Mouse (Mus musculus) limb, embryonic 15.5 days (tissue): Measurements from ENCODE around the gene Zcchc17. TPM values are rescaled to one million over a fixed set of nuclear protein-coding genes. Genes with fewer than 3 reads are reported as not detected.
A peak's percentile ranks its signal among the peaks of the same experiment; 100 is the strongest.

ENCODE experiments used
- ATAC-seq: fragments of 200-750 bp; cut with Nextera tagmentation; 2 replicates; pipeline ENCODE4 v1.8.0; 2017; ENCODE audit warnings: low read depth, moderate TSS enrichment; ENCODE audit not compliant: insufficient number of reproducible peaks, low FRiP score, low TSS enrichment
- H3K27ac ChIP-seq: fragments of 300-500 bp; sonication (generic); 2 replicates; pipeline ENCODE4 v1.5.1; 2015; ENCODE audit warnings: moderate library complexity, mild to moderate bottlenecking, inconsistent platforms
- H3K27me3 ChIP-seq: fragments of 300-500 bp; sonication (generic); 2 replicates; pipeline ENCODE4 v1.6.1; 2015; ENCODE audit warnings: inconsistent platforms
- H3K36me3 ChIP-seq: fragments of 300-500 bp; sonication (generic); 2 replicates; pipeline ENCODE4 v1.6.1; 2015; ENCODE audit warnings: inconsistent platforms
- H3K4me1 ChIP-seq: fragments of 300-500 bp; sonication (generic); 2 replicates; pipeline ENCODE4 v1.6.1; 2015; ENCODE audit warnings: inconsistent platforms
- H3K4me2 ChIP-seq: fragments of 300-500 bp; sonication (generic); 2 replicates; pipeline ENCODE4 v1.6.1; 2015; ENCODE audit warnings: mild to moderate bottlenecking, inconsistent platforms
- H3K4me3 ChIP-seq: fragments of 300-500 bp; sonication (generic); 2 replicates; pipeline ENCODE4 v1.5.1; 2015; ENCODE audit warnings: mild to moderate bottlenecking, inconsistent platforms
- H3K9ac ChIP-seq: fragments of 300-500 bp; sonication (generic); 2 replicates; pipeline ENCODE4 v1.6.1; 2015; ENCODE audit warnings: inconsistent platforms
- H3K9me3 ChIP-seq: fragments of 300-500 bp; sonication (generic); 2 replicates; pipeline ENCODE4 v1.6.1; 2016; ENCODE audit warnings: inconsistent platforms
- WGBS: fragments of 180-500 bp; shearing (Covaris S2); methylation state at CpG from one replicate; pipeline ENCODE4 v1.1.7; 2015; 5-methylcytosine and 5-hydroxymethylcytosine counted together
- polyA plus RNA-seq: library from polyadenylated mRNA; unstranded; fragments of >200 nt; fragmentation: Nextera tagmentation; extraction: Ambion mirVana; gene quantifications from 2 replicates; pipeline ENCODE4 v1.2.1, GENCODE M21; 2015

Gene Zcchc17
- polyA plus RNA-seq, 1 experiment from 2014 or later, result 74.8 TPM

GRCm38 (mm10) chr4:130316691-130317090 lies 43.1 kb downstream of the Zcchc17 start:
- H3K27me3 ChIP-seq, result no peaks in the 10 kb centered on the region
- 87% methylated on average over 10 of the region's 10 CpGs for WGBS
- ATAC-seq, result no peak
- H3K4me3 ChIP-seq, result no peak overlapping the region
- H3K9me3 ChIP-seq, result no peaks in the 10 kb centered on the region
- H3K4me1 ChIP-seq, result peaks cover 5% of the 10 kb centered on the region; the same call in 1 of the 2 replicates
- H3K27ac ChIP-seq, result no peak overlapping the region
- H3K9ac ChIP-seq, result no peak overlapping the region
- peaks cover 52% of the 10 kb centered on the region for H3K36me3 ChIP-seq
- H3K4me2 ChIP-seq, result no peak overlapping the region

DNA sequence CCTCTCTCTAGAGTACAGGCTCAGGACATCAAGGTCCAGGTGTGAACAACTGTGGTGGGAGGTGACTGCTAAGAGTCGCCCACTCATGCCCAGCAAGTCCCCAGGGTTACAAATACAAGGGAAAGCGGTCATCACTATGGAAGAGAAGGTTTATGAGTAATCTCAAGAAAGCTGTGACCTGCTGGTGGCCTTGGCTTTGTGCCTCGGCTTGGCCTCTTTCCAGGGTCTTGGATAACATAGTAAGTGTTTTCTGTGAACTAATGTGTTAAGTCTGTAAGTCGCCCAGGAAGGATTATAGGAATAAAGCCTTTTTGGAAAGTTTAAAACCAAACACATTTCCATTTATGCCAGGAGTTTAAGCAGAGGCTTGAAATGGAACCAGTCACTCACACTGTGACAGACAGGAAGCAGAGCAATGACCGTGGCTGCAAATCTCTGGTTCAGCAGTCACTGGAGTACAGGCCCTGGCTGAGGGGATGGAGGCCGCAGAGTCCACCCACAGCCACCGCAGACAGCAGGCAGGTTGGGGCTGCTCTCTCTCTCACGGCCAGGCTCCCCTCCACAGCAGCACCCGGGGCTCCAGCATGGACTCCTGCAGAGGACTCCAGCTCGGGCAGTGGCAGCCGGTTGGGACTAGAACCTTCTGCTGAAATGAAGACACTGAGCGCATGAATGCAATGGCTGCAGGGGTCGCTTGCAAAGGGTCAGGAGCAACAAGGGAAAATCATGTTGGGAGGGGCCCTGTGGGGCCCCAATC lies 43.8 kb downstream of the Zcchc17 start:
- Histone ChIP-seq H3K36me3 (peaks cover 48% of the 10 kb centered on the region), H3K4me2 (no peak overlapping the region), H3K27me3 (peaks cover 4% of the 10 kb centered on the region; the same call in 1 of the 2 replicates), H3K4me1 (peaks cover 5% of the 10 kb centered on the region; the same call in 1 of the 2 replicates), H3K4me3 (no peak overlapping the region), H3K9me3 (no peaks in the 10 kb centered on the region), H3K9ac (no peak overlapping the region), H3K27ac (no peak overlapping the region)
- 72% methylated on average over 13 of the region's 13 CpGs for WGBS
- no peak for ATAC-seq

- 85% methylated on average over 4 of the region's 4 CpGs for WGBS
- no peak overlapping the region for H3K4me2 ChIP-seq
Observed at GRCm38 (mm10) chr4:130313552-130313951, 46.2 kb downstream of the Zcchc17 start.

GRCm38 (mm10) chr4:130312526-130312925 lies 47.2 kb downstream of the Zcchc17 start:
- Histone ChIP-seq H3K27me3 (peaks cover 39% of the 10 kb centered on the region), H3K27ac (no peak overlapping the region), H3K36me3 (peaks cover 19% of the 10 kb centered on the region), H3K9ac (no peak overlapping the region), H3K9me3 (no peaks in the 10 kb centered on the region), H3K4me3 (no peak overlapping the region), H3K4me2 (no peak overlapping the region), H3K4me1 (peaks cover 23% of the 10 kb centered on the region)
- 84% methylated on average over 3 of the region's 3 CpGs for WGBS
- ATAC-seq, result no peak

More at GRCm38 (mm10) chr4:130313552-130313951, 46.2 kb downstream of the Zcchc17 start:
- Histone ChIP-seq H3K4me1 (peaks cover 12% of the 10 kb centered on the region), H3K4me3 (no peak overlapping the region), H3K27me3 (peaks cover 28% of the 10 kb centered on the region), H3K36me3 (peaks cover 27% of the 10 kb centered on the region), H3K9ac (no peak overlapping the region), H3K9me3 (no peaks in the 10 kb centered on the region), H3K27ac (no peak overlapping the region)
- no peak for ATAC-seq

DNA sequence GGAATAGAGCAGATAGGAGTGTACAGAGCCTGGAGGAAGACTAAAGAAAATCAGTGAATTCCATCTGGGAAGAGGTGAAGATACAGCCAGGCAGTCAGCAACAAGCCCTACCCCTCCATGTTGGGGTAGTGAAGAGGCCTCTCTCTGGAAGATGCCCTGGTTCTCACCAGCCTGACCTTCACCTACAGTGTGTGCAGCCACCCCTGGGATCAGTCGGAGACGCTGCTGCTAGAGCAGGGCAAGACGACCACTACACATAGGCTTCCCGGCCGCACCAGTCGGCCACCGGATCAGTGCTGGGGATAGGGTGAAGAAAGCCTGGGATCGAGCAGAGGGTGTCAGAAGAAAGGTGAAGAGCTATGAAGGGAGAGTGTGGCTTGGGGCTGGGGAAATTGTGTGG lies 50.5 kb downstream of the Zcchc17 start:
- Histone ChIP-seq H3K4me2 (peak overlapping the region; percentile 96), H3K4me1 (peaks cover 22% of the 10 kb centered on the region), H3K36me3 (peaks cover 2% of the 10 kb centered on the region; the same call in 1 of the 2 replicates), H3K9me3 (no peaks in the 10 kb centered on the region), H3K27ac (no peak overlapping the region), H3K9ac (no peak overlapping the region), H3K4me3 (peak overlapping the region; percentile 52), H3K27me3 (peaks cover 67% of the 10 kb centered on the region)
- WGBS, result 34% methylated on average over 8 of the region's 8 CpGs
- ATAC-seq, result no peak

DNA sequence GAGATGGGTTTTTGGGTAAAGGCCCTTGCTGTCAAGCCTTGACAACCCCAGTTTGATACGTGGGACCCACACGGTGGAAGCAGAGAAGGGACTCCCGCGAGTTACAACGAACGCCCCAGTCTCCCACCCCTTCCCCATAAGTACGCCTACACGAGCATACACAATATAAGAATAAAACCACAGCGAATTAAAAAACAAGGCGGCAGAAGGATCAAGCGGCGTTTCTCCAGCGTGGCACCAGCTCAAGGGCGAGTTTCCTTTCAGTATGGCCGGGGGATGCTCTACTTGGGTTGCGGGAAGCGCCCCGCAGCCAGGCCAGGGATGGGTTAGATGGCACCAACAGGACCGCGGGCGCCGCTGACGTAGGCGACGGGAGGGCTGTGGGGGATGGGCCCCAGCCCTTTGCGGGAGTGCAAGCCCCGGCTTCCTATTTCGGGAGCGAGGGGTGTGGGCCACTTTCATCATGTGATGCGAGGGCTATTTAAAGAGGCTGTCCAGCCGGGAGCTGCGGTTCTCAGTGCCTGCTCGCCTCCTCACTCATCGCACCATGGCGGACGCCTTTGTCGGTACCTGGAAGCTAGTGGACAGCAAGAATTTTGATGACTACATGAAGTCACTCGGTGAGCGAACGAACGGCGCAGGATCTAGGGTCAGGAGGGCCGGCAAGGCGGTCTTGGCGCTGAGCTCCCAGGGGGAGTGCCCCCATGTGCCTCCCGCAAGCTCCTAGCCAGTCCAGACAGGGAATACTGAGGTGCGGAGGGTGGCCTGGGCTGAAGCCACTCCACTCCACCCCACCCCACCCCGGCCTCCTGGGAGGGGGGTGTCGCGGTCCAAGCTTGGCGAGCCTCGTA lies 51.3 kb downstream of the Zcchc17 start, which contains the start of the genes Fabp3 and Gm10570:
Gene Fabp3 (plus strand): TSS at position 365 of the 851 bp plus-strand sequence.
Gene Gm10570 (minus strand): TSS at position 444 of the 851 bp plus-strand sequence.
- Histone ChIP-seq H3K9me3 (no peaks in the 10 kb centered on the region), H3K27ac (no peak within 1 kb of the TSS), H3K36me3 (peaks cover 2% of the 10 kb centered on the region; the same call in 1 of the 2 replicates), H3K4me2 (peak within 1 kb of the TSS; percentile 96), H3K4me3 (peak within 1 kb of the TSS; percentile 52), H3K9ac (0 out of 2 replicates have a peak within 1 kb of the TSS, but pooled peaks have one; percentile 14), H3K27me3 (peaks cover 67% of the 10 kb centered on the region), H3K4me1 (peaks cover 22% of the 10 kb centered on the region)
- WGBS, result under 1% methylated on average over 52 of the region's 52 CpGs
- peak; percentile 59; the same call in 1 of the 2 replicates for ATAC-seq

- Histone ChIP-seq H3K27me3 (peaks cover 67% of the 10 kb centered on the region), H3K9me3 (no peaks in the 10 kb centered on the region), H3K27ac (no peak overlapping the region), H3K9ac (no peak overlapping the region), H3K4me1 (peaks cover 22% of the 10 kb centered on the region), H3K4me3 (peak overlapping the region; percentile 52), H3K4me2 (peak overlapping the region; percentile 96), H3K36me3 (peaks cover 2% of the 10 kb centered on the region; the same call in 1 of the 2 replicates)
- no peak for ATAC-seq
- under 1% methylated on average over 23 of the region's 23 CpGs for WGBS
Observed at GRCm38 (mm10) chr4:130307851-130308230, 51.9 kb downstream of the Zcchc17 start.

- no peak for ATAC-seq
- peak overlapping the region; percentile 96; the same call in 1 of the 2 replicates for H3K4me2 ChIP-seq
- no peak overlapping the region for H3K27ac ChIP-seq
- no peaks in the 10 kb centered on the region for H3K9me3 ChIP-seq
- H3K27me3 ChIP-seq, result peaks cover 67% of the 10 kb centered on the region
- WGBS, result 74% methylated on average over 10 of the region's 10 CpGs
- H3K9ac ChIP-seq, result no peak overlapping the region
- no peak overlapping the region for H3K4me3 ChIP-seq
- H3K36me3 ChIP-seq, result no peaks in the 10 kb centered on the region
- H3K4me1 ChIP-seq, result peaks cover 22% of the 10 kb centered on the region
Observed at GRCm38 (mm10) chr4:130306796-130307630, 52.7 kb downstream of the Zcchc17 start.

DNA sequence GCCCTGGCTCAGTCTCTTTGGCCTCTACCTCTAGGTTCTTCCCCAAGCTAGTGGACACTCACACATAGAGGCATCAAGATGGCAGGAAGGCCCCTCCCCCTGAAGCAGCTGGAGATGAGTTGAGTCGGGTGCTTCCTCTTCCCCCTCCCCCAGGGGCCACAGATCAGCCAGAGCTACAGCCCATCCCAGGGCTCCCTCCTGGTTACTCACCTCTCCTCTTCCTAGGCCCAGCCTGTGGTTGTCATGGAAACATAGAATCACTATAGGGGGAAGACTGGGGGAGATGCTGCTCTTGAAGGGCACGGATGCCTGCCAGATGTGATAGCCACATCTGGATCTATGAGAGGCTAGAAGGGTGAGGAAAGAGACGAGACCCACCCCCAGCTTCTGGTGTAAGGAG lies 55.0 kb downstream of the Zcchc17 start:
- H3K4me2 ChIP-seq, result no peak overlapping the region
- H3K27ac ChIP-seq, result no peak overlapping the region
- H3K36me3 ChIP-seq, result no peaks in the 10 kb centered on the region
- no peak overlapping the region for H3K9ac ChIP-seq
- WGBS, result 21% methylated on average over 3 of the region's 3 CpGs
- no peak for ATAC-seq
- H3K27me3 ChIP-seq, result peaks cover 50% of the 10 kb centered on the region
- no peaks in the 10 kb centered on the region for H3K9me3 ChIP-seq
- peaks cover 22% of the 10 kb centered on the region for H3K4me1 ChIP-seq
- H3K4me3 ChIP-seq, result no peak overlapping the region

- Histone ChIP-seq H3K4me1 (0 out of 2 replicates have a peak, but pooled peaks cover 3% of the 10 kb centered on the region), H3K9ac (no peak overlapping the region), H3K27ac (no peak overlapping the region), H3K4me3 (no peak overlapping the region), H3K36me3 (no peaks in the 10 kb centered on the region), H3K9me3 (no peaks in the 10 kb centered on the region), H3K4me2 (no peak overlapping the region), H3K27me3 (peaks cover 27% of the 10 kb centered on the region)
- ATAC-seq, result no peak
- 58% methylated on average over 12 of the region's 12 CpGs for WGBS
Observed at GRCm38 (mm10) chr4:130302285-130302870, 57.4 kb downstream of the Zcchc17 start.

DNA sequence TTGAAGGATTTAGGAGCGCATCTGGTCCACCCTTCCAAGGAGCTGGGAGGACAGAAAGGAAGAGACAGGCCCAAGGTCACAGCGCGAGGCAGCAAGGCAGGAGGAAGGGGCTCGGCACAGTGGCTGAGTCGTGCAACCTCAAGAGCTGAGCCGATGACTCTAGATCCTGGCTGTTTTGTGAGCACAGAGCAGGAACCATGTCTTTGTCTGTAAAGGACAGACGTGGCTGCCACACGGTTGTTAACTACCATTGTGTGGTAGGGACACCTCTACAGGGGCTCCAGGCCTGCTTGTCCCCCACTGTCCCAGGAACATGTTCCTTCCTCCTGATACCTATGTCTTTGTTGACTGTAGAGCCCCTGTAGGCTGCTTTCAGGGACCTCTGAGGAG lies 60.1 kb downstream of the Zcchc17 start:
- Histone ChIP-seq H3K4me2 (no peak overlapping the region), H3K36me3 (no peaks in the 10 kb centered on the region), H3K4me1 (peaks cover 7% of the 10 kb centered on the region), H3K9me3 (no peaks in the 10 kb centered on the region), H3K27ac (no peak overlapping the region), H3K9ac (no peak overlapping the region), H3K27me3 (peaks cover 3% of the 10 kb centered on the region), H3K4me3 (no peak overlapping the region)
- ATAC-seq, result no peak
- 74% methylated on average over 8 of the region's 8 CpGs for WGBS
